In the genomic region with DNA sequence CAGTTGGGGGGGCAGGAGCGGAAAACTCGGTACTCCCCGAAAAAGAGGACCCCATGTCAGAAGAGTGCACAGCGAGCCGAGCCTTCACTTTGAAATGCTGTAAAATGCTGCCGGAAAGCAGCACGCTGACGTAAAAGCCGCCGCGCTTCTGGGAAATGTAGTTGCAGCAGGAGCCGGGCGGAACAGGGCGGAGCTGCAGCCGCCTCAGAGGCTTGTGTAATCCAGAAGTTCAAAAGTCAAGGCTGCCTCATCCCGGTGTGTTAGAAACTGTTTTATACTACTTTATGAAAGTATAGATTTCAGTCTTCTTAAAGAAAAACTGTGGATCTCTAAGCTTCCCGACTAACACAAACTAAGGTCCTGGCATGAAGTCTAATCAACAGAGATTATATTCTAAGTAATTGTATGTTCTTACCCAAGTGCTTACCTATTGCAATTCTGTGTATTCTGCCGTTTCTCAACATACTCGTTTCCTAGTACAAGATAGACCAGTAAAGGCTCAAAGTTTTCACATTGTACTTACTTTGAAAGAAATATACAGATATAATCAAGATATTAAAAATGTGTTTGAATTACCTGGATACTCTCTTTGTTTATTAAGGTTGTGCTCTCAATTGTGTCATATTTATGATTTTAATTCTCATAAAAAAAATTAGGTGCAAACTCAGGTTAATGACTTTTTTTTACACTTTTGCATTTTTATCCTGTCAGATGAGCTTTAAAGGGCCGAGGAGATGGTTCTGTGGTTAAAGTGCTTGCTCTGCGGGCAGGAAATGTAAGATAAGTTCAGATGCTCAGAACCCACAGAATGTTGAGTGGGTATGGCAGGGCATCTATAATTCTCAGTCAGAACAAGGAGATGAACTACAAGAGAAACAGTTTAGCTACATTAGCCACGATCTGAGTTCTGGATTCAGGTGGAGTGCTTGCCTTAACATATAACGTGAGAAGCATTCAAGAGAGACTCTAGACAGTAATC, we compare ENCODE assay signal across 8 mouse cellular contexts. TPM values are rescaled to one million over a fixed set of nuclear protein-coding genes. Genes with fewer than 3 reads are reported as not detected.
A peak's percentile ranks its signal among the peaks of the same experiment; 100 is the strongest.
DNase-seq lines count a peak whose midpoint lies in the region; ATAC-seq lines count a peak whose summit lies in the region.

Dmac1 (minus strand) TSS at position 109 of the 979 bp plus-strand sequence.

- peak within 1 kb of the TSS; percentile 89 for H3K9ac ChIP-seq in forebrain, embryonic 14.5 days (ENCODE audit: low read length)
- H3K9ac ChIP-seq in neural tube, embryonic 15.5 days (replicated peaks), result peak within 1 kb of the TSS; percentile 80

- intact Hi-C loops in heart, postnatal 14 days (cut with DNase I), result no loop called here

- no peaks in the 10 kb centered on the region for H3K9me3 ChIP-seq in forebrain, embryonic 14.5 days (replicated peaks; ENCODE audit: control insufficient read depth, low read length)
- no peaks in the 10 kb centered on the region for H3K9me3 ChIP-seq in neural tube, embryonic 15.5 days (replicated peaks)

- peak within 1 kb of the TSS; percentile 67 for H3K4me2 ChIP-seq in forebrain, embryonic 14.5 days (ENCODE audit: low read length)
- peak within 1 kb of the TSS; percentile 55 for H3K4me2 ChIP-seq in neural tube, embryonic 15.5 days

- H3K27me3 ChIP-seq in forebrain, embryonic 14.5 days (replicated peaks; ENCODE audit: control insufficient read depth, insufficient read depth, low read length), result no peaks in the 10 kb centered on the region
- no peaks in the 10 kb centered on the region for H3K27me3 ChIP-seq in neural tube, embryonic 15.5 days (replicated peaks)

- ATAC-seq in forebrain, embryonic 14.5 days, result peak; percentile 97
- ATAC-seq in neural tube, embryonic 15.5 days (ENCODE audit: low FRiP score), result peak; percentile 95

- 0 out of 2 replicates have a peak within 1 kb of the TSS, but pooled peaks have one; percentile 27 for H3K27ac ChIP-seq in forebrain, embryonic 14.5 days (ENCODE audit: low read depth, low read length)
- H3K27ac ChIP-seq in neural tube, embryonic 15.5 days (replicated peaks), result peak within 1 kb of the TSS; percentile 71

- peaks cover 3% of the 10 kb centered on the region; the same call in 1 of the 2 replicates for H3K4me1 ChIP-seq in forebrain, embryonic 14.5 days (ENCODE audit: control insufficient read depth, insufficient read depth, low read length)
- peaks cover 6% of the 10 kb centered on the region for H3K4me1 ChIP-seq in neural tube, embryonic 15.5 days

- 17% methylated on average over 23 of the region's 23 CpGs for WGBS in forebrain, embryonic 14.5 days
- 18% methylated on average over 23 of the region's 23 CpGs for WGBS in neural tube, embryonic 15.5 days

- peak; percentile 95 for DNase-seq in ES-CJ7 (ENCODE audit: low read depth, low spot score)
- peak; percentile 91 for DNase-seq in cerebellum, adult 11 months
- peak; percentile 95 for DNase-seq in forebrain, embryonic 14.5 days (ENCODE audit: low spot score)
- DNase-seq in heart, postnatal 14 days, result peak; percentile 92 to 96
- peak; percentile 96 for DNase-seq in layer of hippocampus, adult 11-12 months (ENCODE audit: low spot score)
- peak; percentile 94 to 95 for DNase-seq in lung, adult 18-20 months
- DNase-seq in testis, postnatal 14 days (ENCODE audit: low spot score), result peak; percentile 90

- no peaks in the 10 kb centered on the region for H3K36me3 ChIP-seq in forebrain, embryonic 14.5 days (ENCODE audit: control insufficient read depth, insufficient read depth, low read length)
- H3K36me3 ChIP-seq in neural tube, embryonic 15.5 days, result peaks cover 8% of the 10 kb centered on the region

- H3K4me3 ChIP-seq in forebrain, embryonic 14.5 days (ENCODE audit: low read depth, low read length), result peak within 1 kb of the TSS; percentile 80
- peak within 1 kb of the TSS; percentile 81 for H3K4me3 ChIP-seq in neural tube, embryonic 15.5 days (replicated peaks)

RNA-seq across cellular contexts. Expression of gene Dmac1, which starts in this region (rescaled TPM):
- polyA plus RNA-seq in forebrain, embryonic 14.5 days (2014; fragmentation: Nextera tagmentation; extraction: Ambion mirVana), result 115 and 126 TPM in 2 replicates
- 10 to 100 TPM; 57.5 to 59.8 TPM for total RNA-seq in heart, postnatal 14 days (2021)
- polyA plus RNA-seq in neural tube, embryonic 15.5 days (2015; fragmentation: Nextera tagmentation; extraction: Ambion mirVana), result 100 and 108 TPM in 2 replicates

Comparison
In these comparisons a context has a peak if more than half of its experiments do, and no peak if none do; other contexts are left out.
1. Peak in every context shown above with its lines: DNase-seq, ATAC-seq, H3K4me3 ChIP-seq and H3K27ac ChIP-seq.